Mouse (Mus musculus): ENCODE measurements around the gene Igsf1. TPM values are rescaled to one million over a fixed set of nuclear protein-coding genes. Genes with fewer than 3 reads are reported as not detected.
A peak's percentile ranks its signal among the peaks of the same experiment; 100 is the strongest.

The Igsf1 gene
- 1 to 10 TPM; 7.2 to 9.4 TPM for total RNA-seq (2021)

- DNase-seq, result peak; percentile 10 to 17
- intact Hi-C loops (cut with DNase I), result no loop called here
Measured at GRCm38 (mm10) chrX:49797213-49798019, at the start of gene Igsf1. TSS of gene Igsf1 (minus strand) at chrX:49797749.

- DNase-seq, result peak; percentile 3 to 5
- intact Hi-C loops (cut with DNase I), result no loop called here
Measured at GRCm38 (mm10) chrX:49770828-49771227, 26.7 kb downstream of the Igsf1 start.

DNA sequence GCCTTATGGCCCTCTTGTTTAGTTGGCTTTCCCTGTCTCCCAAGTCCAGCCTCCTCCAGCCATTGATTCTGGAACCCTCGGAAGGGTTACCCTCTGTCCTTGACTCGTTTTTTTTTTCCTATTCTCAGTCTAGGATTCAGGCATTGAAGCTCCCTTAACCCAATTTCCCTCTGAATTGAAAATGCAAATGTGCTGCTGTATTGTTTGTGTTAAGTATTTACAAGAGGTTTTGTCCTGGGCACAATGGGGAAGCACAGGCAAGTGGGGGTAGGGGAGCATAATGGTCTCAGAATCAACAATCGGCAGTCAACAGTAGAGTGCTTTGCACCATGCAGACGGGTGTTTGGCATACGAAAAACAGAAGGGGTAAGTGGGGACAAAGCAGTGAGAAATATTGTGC, 52.4 kb downstream of the Igsf1 start:
- intact Hi-C loops (cut with DNase I), result no loop called here
- no peak for DNase-seq

DNA sequence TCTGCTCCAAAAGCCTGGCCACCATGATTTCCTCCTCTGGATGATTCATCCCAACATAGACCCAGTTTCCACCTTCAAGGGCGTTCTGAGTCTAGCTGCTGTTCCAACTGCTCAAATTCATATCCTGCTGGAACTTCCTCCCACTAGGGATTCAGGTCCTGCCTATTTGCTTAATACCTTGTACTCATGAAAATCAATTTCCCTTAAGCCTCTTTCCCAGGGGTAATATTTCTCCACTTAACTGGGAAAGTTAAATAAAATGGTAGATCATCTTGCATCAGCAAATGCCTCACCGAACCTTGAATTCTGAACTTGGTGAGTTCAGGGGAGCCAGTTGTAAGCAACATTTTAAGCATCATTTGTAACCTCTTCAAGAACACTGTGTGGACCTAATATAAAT, 62.6 kb downstream of the Igsf1 start, which contains the start of gene Olfr1321:
Gene Olfr1321 (minus strand): TSS at position 101 of the 400 bp plus-strand sequence.
- DNase-seq, result no peak
- intact Hi-C loops (cut with DNase I), result no loop called here

Other genes with a start within 250 kb of the Igsf1 start
- not detected for gene Olfr1320, start 125.4 kb downstream of the Igsf1 start, total RNA-seq (2021)
- not detected for gene Olfr1321, start 62.7 kb downstream of the Igsf1 start, total RNA-seq (2021)
- gene Olfr1322, start 93.7 kb upstream of the Igsf1 start, total RNA-seq (2021), result not detected
- not detected for gene Olfr1323, start 221.6 kb upstream of the Igsf1 start, total RNA-seq (2021)